Mouse (Mus musculus) central nervous system, embryonic 11.5 days (tissue): ENCODE measurements around the gene Saxo1. TPM values are rescaled to one million over a fixed set of nuclear protein-coding genes. Genes with fewer than 3 reads are reported as not detected.

Experiments
- polyA plus RNA-seq: library from polyadenylated mRNA; depleted of rRNA; stranded (reverse); fragments of >200 nt; gene quantifications from 2 replicates; pipeline ENCODE4 v1.2.3, GENCODE M21; 2012; rRNA removed

Gene Saxo1
- 0.04 TPM in 1 of 2 replicates, not detected in the other for polyA plus RNA-seq

GRCm38 (mm10) chr4:86558228-86558627, at the start of gene Saxo1:
Gene Saxo1, minus strand, starts transcription at chr4:86558328.

GRCm38 (mm10) chr4:86575283-86575983, 17.3 kb upstream of the Saxo1 start, which contains the start of gene Rraga:
Gene Rraga, plus strand, starts transcription at chr4:86575668.

Other genes starting within 250 kb of the Saxo1 start
- gene Rraga, start 17.3 kb upstream of the Saxo1 start, polyA plus RNA-seq = 67.1 and 106 TPM in 2 replicates
- gene Haus6, start 53.7 kb upstream of the Saxo1 start, polyA plus RNA-seq = 19.3 and 30.6 TPM in 2 replicates
- 72.6 and 82.4 TPM in 2 replicates for gene Plin2, start 111.7 kb upstream of the Saxo1 start, polyA plus RNA-seq
- 6.7 and 10.1 TPM in 2 replicates for gene Dennd4c, start 190.2 kb upstream of the Saxo1 start, polyA plus RNA-seq